Mouse (Mus musculus) E14TG2a.4 (cell line): ENCODE results near the gene Ppm1j.
"Not testable (repeated sequence)": the region's sequence is repeated elsewhere in the genome, so short reads cannot be mapped to it uniquely, and the experiment has no call there.

Source experiments
- CTCF ChIP-seq: conservative IDR thresholded peaks from 2 replicates; pipeline ENCODE4 v1.5.1; 2014; ENCODE audit warnings: low read length
- POU5F1 ChIP-seq: IDR thresholded peaks from 2 replicates; pipeline ENCODE4 v1.6.1; 2014; ENCODE audit warnings: low read length, borderline replicate concordance

GRCm38 (mm10) chr3:104752845-104753244 is 28.0 kb upstream of the Ppm1j start:
- not testable (repeated sequence) for TF ChIP-seq CTCF, POU5F1
